Mouse (Mus musculus): ENCODE data around the gene Krtap5-4.
"Not testable (repeated sequence)": the region's sequence is repeated elsewhere in the genome, so short reads cannot be mapped to it uniquely, and the experiment has no call there.

Krtap5-4 gene

DNA sequence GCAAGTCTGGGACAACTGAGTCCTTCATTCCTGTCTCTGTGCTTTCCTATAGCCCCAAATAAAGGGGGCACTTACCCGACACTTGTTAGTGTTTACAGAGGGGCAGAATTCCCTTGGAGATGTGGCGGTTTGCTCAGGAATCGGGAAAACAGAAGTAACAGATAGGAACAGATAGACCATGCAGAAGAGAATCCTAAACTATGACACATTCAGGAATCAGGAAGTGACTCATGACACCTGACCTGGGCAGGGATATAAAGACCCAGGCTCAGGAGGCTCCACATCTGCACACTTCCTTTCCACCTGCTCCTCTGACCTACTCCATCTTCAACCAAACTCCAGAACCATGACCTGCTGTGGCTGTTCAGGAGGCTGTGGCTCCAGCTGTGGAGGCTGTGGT, at the start of gene Krtap5-4:
Gene Krtap5-4, plus strand, starts transcription at position 301 of the 400 bp plus-strand sequence.
- no peak for DNase-seq (ENCODE audit: extremely low spot score, low spot score)

DNA sequence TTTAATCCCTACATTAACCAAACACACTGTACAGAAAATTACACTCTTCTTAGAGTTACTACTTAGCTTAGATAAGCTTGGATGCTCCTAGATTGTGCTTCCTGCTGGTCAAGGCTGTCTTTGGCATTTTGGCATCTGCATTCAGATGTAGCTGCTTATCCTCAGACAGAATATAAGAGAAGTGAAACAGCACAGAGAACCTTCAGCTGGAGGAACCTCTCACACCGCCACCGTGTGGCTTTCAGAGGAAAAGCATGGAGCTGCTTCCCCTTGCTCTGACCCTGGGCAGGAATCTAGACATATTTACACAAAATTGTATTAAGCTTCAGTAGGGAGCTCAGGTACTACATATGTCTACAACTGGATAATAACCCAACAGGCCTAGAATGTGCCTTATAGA, 47.8 kb upstream of the Krtap5-4 start:
- DNase-seq (ENCODE audit: extremely low spot score, low spot score): peak; percentile 18

GRCm38 (mm10) chr7:142258254-142258653, 45.1 kb upstream of the Krtap5-4 start, which contains the start of gene Gm2431:
TSS of gene Gm2431 (minus strand) at chr7:142258354.
- not testable (repeated sequence) for DNase-seq (ENCODE audit: extremely low spot score, low spot score)

- DNase-seq (ENCODE audit: extremely low spot score, low spot score): not testable (repeated sequence)
Measured at GRCm38 (mm10) chr7:142274263-142274662, 29.1 kb upstream of the Krtap5-4 start, which contains the start of gene Gm4559. TSS of gene Gm4559 (minus strand) at chr7:142274363.

DNA sequence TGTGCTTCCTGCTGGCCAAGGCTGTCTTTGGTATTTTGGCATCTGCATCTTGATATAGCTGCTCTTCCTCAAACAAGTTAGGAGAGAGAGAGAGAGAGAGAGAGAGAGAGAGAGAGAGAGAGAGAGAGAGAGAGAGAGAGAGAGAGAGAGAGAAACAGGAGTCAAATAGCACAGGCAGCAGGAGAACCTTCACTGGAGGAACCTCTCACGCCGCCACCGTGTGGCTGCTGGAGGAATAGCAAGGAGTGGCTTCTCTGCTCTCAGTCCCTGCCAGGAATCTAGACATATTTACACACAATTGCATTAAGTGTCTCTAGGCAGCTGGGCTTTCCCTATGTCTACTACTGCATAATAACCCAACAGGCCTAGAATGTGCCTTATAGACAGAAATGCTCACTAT, 25.2 kb upstream of the Krtap5-4 start:
- DNase-seq (ENCODE audit: extremely low spot score, low spot score): peak; percentile 57

- not testable (repeated sequence) for DNase-seq (ENCODE audit: extremely low spot score, low spot score)
Measured at GRCm38 (mm10) chr7:142279291-142279690, 24.1 kb upstream of the Krtap5-4 start.

DNA sequence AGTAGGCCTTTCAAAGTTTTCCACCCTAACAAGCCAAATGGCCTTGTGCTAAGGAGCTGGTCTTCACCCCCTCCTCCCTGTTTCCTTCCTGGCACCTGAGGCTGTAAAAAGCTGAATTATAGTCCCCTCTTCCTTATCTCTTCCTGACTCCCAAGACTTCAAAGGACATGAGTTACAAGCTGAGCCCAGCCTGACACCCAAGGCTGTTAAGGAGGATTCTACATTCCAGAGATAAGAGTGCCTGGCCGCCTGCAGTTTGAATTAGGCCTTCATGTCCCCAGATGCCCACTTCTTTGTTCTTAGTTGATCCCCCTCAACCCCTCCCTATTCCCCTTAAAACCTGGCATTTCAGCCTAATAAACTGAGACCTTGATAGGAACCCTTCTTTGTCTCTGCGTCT, 20.5 kb upstream of the Krtap5-4 start:
- not testable (repeated sequence) for DNase-seq (ENCODE audit: extremely low spot score, low spot score)

DNA sequence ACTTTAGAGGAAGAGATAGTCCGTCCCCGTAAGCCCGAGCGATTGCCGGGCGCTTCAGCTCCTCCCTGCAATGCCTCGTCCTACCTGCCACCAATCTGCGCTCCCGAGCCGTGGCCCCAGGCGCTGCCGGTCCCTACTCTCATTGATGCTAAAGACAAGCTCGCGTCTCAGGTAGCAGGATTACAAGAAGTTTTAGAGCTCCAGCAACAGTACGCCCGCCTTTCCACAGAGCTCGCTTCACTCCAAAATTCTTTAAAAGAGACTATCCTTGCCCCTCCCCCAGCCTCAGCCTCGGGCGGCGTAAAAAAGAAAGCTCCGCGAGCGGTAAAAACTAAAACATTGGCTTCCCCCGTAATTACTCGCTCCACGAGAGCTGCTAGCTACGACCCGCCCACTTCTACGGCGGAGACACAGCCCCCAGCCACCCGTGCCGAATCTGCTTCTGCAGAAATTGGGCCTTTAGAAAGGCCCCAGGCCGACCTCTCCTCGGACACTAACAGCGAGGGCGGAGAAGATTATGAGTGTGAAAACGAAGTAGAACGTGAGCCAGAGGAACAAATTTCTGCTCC, 19.2 kb upstream of the Krtap5-4 start:
- peak; percentile 83 for DNase-seq (ENCODE audit: extremely low spot score, low spot score)

DNA sequence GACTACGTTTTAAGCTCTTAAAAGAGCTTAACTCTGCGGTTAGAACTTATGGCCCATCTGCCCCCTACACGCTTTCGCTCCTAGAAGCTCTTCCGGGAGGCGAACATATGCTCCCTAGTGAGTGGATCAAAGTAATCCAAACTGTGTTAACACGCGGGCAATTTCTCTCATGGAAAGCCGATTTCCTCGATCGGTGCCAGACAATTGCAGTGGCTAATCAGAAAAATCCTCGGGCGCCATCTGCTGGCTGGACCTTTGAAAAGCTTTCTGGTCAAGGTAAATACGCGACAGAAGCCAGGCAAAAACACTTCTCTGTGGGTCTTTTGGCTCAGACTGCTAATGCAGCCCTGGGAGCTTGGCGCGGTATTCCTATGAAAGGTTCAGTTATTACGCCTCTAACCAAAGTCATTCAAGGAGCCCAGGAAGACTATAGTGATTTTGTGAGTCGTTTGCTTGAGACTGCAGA, 18.7 kb upstream of the Krtap5-4 start:
- peak; percentile 94 for DNase-seq (ENCODE audit: extremely low spot score, low spot score)

DNA sequence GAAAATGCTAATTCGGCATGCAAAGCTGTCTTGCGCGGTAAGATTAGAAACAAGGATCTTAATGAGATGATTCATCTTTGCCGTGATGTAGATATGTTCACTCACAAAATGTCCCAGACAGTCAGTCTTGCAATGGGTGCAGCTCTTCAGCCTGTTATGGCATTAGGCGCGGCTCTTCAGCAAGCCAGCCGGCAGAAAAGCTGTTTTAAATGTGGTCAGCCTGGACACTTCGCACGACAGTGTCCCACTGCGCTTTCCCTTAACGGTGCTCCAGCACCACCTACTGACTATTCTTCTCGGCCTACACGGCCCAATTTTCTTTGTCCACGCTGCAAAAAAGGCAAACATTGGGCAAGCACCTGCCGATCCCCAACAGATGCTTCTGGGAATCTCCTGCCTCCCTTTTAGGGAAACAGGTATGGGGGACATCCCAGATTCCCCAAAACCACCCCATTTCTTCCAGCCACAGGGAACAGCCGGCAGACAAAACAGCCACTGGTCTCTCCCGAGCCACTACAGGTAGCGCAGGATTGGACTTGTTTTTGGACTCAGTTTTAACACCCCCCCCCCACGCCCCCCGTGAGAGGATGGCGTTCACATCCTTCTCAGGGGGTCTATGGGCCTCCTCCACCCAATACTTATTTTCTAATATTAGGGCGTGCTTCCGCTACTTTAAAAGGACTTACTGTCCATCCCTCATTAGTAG, 18.1 kb upstream of the Krtap5-4 start:
- peak; percentile 50 for DNase-seq (ENCODE audit: extremely low spot score, low spot score)

DNA sequence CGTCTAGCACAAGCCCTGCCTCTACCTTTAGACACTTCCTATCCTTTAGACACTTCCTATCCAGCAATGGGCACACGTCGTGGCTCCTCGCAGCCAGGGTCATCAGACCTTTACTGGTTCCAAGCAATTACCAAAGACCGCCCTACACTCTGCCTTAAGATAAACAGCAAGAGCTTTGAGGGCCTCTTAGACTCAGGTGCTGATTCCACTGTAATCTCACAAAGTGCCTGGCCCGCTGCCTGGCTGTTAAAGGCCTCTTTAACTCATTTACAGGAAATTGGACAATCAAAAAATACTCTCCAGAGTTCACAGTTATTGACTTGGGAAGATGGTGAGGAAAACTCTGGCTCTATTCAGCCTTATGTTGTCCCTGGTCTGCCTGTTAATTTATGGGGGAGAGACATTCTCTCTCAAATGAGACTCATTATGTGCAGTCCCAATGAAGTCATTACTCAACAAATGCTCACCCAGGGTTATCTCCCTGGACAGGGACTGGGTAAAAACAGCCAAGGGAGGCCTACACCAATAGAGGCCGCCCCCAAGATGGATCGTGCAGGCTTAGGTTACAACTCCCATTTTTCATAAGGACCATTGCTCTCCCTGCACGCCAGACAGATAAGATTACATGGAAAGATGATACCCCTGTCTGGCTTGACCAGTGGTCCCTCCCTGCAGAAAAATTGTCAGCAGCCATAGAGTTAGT, 17.3 kb upstream of the Krtap5-4 start:
- DNase-seq (ENCODE audit: extremely low spot score, low spot score): peak; percentile 22

DNA sequence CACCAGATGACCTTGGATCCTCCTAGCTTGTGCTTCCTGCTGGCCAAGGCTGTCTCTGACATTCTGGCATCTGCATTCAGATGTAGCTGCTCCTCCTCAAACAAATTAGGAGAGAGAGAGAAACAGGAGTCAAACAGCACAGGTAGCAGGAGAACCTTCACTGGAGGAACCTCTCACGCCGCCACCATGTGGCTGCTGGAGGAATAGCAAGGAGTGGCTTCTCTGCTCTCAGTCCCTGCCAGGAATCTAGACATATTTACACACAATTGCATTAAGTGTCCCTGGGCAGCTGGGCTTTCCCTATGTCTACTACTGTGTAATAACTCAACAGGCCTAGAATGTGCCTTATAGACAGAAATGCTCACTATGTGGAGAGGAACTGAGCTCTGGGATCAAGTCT, 9.5 kb upstream of the Krtap5-4 start:
- peak; percentile 37 for DNase-seq (ENCODE audit: extremely low spot score, low spot score)

GRCm38 (mm10) chr7:142295418-142295817, 7.9 kb upstream of the Krtap5-4 start:
- DNase-seq (ENCODE audit: extremely low spot score, low spot score): no peak

DNA sequence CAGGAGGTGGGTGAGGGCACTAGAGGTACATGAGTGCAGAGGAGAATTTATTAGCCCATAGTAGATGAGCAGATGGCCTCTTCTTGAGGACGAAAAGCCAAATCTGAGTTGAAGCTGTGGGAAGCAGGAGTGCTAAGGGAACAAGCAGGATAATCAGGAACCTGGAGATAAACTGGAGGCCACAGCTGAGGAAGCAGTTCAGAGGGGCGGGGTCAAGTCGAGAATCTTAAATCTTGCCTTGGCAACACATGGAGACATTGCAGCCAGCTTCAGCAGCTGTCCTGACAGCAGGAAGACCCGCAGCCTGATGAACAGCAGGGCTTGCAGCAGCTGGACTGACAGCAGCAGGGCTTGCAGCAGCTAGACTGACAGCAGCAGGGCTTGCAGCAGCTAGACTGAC, 7.2 kb upstream of the Krtap5-4 start:
- DNase-seq (ENCODE audit: extremely low spot score, low spot score): not testable (repeated sequence)

DNA sequence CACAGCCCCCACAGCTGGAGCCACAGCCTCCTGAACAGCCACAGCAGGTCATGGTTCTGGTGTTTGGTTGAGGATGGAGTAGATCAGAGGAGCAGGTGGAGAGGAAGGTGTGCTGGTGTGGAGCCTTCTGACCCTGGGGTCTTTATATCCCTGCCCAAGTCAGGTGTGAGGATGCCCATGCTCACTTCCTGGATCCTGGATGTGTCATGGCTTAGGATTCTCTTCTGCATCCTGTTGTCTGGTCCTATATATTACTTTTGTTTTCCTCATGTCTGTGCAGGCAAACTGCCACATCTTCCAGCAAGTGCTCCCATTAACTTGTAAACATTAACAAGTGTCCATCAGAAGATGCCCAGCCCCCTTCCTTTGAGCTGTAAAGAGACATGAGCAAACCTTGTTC, 6.3 kb upstream of the Krtap5-4 start, which contains the start of gene Krtap5-1:
Gene Krtap5-1, minus strand, starts transcription at position 101 of the 400 bp plus-strand sequence.
- DNase-seq (ENCODE audit: extremely low spot score, low spot score): not testable (repeated sequence)

GRCm38 (mm10) chr7:142303929-142304328, 580 bp downstream of the Krtap5-4 start:
- not testable (repeated sequence) for DNase-seq (ENCODE audit: extremely low spot score, low spot score)

DNA sequence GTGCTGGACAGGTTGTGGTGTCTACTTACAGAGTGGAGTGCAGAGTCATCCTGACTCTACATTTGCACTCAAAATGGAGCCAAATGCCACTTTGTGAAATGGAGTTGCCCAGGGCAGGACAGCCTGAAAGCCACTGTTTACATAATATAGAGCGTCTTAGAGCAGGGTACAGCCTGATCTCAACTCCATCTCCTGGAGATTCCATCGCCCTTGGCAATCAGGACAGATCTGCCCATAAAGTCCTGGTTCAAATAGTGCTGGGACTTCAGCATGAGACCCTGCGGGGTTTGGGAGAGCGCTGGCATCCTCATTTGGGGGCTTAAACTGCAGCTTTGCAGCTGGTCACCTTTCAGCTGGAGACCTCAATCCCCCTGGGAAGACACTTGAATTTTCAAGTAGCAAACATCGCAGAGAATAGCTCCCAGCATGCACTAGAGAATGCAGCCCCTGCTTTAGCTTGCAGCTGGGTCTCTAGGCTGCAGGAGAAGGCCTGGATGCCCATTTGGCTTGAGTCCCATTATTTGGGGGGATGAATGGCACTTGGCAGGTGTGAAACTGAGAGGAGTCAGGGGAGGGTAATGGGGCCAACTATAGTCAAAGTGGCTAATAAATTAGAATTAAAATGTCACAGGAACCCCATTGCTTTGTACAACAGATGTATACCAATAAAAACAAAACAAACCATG, 11.4 kb downstream of the Krtap5-4 start:
- no peak for DNase-seq (ENCODE audit: extremely low spot score, low spot score)

DNA sequence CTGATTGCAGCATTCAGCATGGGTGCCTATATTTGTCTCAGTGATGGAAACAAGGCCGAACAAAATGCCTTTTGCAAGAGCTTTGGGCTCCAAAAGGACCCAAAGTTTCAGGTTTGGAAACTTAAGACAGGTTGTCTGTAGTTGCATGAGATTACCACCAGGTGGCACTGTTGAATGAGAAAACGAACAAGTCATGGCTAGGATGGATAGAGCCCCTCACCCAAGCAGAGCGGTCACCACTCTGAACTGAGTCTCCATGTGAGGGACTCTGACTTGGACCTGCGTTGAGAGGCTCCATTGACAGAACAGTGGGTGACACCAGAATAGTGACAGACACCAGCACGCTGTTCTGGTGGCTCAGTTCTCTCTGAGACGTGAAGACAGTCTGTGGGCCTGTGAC, 13.2 kb downstream of the Krtap5-4 start:
- DNase-seq (ENCODE audit: extremely low spot score, low spot score): peak; percentile 55

- DNase-seq (ENCODE audit: extremely low spot score, low spot score): no peak
Measured at GRCm38 (mm10) chr7:142317216-142317615, 13.9 kb downstream of the Krtap5-4 start.

DNA sequence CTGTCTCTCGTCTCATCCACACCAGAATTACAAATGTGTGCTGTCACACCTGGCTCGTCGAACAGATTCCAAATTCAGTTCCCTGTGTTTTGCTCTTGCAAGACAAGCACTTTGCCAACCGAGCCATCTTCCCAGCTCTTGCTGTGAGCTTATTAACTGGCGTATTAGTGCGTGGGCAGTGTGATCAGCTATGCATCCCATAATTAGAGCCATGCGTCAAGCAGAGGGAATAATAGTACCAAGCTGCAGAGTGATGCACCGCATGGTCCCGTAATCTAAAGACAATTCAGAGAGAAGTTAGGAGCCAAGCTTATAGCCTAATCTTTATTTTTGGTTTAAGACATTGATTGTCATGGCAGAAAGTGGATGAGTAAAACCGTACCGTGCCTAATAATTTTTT, 15.8 kb downstream of the Krtap5-4 start:
- no peak for DNase-seq (ENCODE audit: extremely low spot score, low spot score)

DNA sequence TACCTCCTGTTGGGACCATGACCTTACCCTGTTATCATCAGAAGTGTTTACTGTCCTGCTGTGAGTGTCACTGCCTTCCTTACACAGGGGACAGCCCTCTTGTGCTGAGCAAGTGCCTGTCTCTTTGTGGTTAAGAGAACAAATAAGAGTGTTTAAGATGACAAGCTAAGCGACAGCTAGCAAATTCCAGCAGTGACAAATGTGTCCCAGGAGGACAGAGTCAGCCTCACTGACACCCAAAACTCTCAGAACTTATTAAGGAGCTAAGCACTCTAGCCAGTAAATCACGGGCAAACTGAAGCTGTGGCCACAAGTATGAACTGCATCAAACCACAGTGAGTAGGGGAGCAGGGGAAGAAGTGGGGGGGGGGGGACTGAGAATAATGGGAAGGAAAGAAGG, 17.6 kb downstream of the Krtap5-4 start:
- no peak for DNase-seq (ENCODE audit: extremely low spot score, low spot score)

Data from neural tube, embryonic 10.5 days (tissue).